Mouse (Mus musculus): ENCODE measurements around the gene Nmnat3.

GRCm38 (mm10) chr9:98437819-98438218 is 150.6 kb downstream of the Nmnat3 start:
- TF ChIP-seq E2F4 (IDR thresholded peaks at IDR 0.05; ENCODE audit: insufficient replicate concordance, low read depth, low read length) (no peak), CTCF (conservative IDR thresholded peaks at IDR 0.05 in 1 of 2, IDR thresholded peaks at IDR 0.05 in 1 of 2; ENCODE audit: low read depth in 2 of 2, low read length in 2 of 2) (no peak), ZNF384 (IDR thresholded peaks at IDR 0.05; ENCODE audit: low read depth, low read length) (no peak), GABPA (IDR thresholded peaks at IDR 0.05; ENCODE audit: insufficient replicate concordance, low read depth, low read length) (no peak), CHD1 (IDR thresholded peaks at IDR 0.05; ENCODE audit: low read depth, low read length) (no peak), POLR2A (IDR thresholded peaks at IDR 0.05; ENCODE audit: low read depth, low read length) (no peak), EP300 (IDR thresholded peaks at IDR 0.05; ENCODE audit: low read length) (no peak), ZMIZ1 (IDR thresholded peaks at IDR 0.05; ENCODE audit: low read depth, low read length) (no peak), MEF2A (IDR thresholded peaks at IDR 0.05; ENCODE audit: borderline replicate concordance, low read depth, low read length) (no peak), TCF12 (IDR thresholded peaks at IDR 0.05; ENCODE audit: low read depth, low read length) (no peak)

Data from CH12.LX (cell line).